Mouse (Mus musculus) ES-E14 (cell line): ENCODE measurements around the gene Uspl1. TPM values are rescaled to one million over a fixed set of nuclear protein-coding genes. Genes with fewer than 3 reads are reported as not detected.

Source experiments
- DNase-seq: peaks from one replicate; pipeline ENCODE4 v3.0.0-alpha.2; 2013; ENCODE audit warnings: low read depth, low spot score
- H3K27ac ChIP-seq: 2 replicates; pipeline ENCODE4 v1.5.1; 2012; ENCODE audit warnings: low read depth, mild to moderate bottlenecking, low read length, moderate library complexity, mixed read lengths; ENCODE audit not compliant: poor library complexity, insufficient read depth, severe bottlenecking
- H3K36me3 ChIP-seq: 2 replicates; pipeline ENCODE4 v1.6.1; 2012; ENCODE audit warnings: mild to moderate bottlenecking, low read length, moderate library complexity, mixed read lengths; ENCODE audit not compliant: control insufficient read depth, poor library complexity, insufficient read depth, severe bottlenecking
- H3K4me1 ChIP-seq, 2 experiments: fragments of 150-350 bp in 1 of 2; sonication (generic) in 1 of 2; 2 replicates each; pipeline ENCODE4 v1.6.1; 2012; ENCODE audit warnings: low read length in 2 of 2, mild to moderate bottlenecking in 1 of 2, mixed read lengths in 1 of 2; ENCODE audit not compliant: control insufficient read depth in 2 of 2, insufficient read depth in 2 of 2, poor library complexity in 1 of 2
- H3K4me3 ChIP-seq, 2 experiments: fragments of 150-350 bp in 1 of 2; sonication (generic) in 1 of 2; 2 replicates each; pipeline ENCODE4 v1.5.1; 2012; ENCODE audit warnings: low read length in 2 of 2, low read depth in 1 of 2, mild to moderate bottlenecking in 1 of 2, mixed read lengths in 1 of 2; ENCODE audit not compliant: insufficient read depth in 1 of 2, poor library complexity in 1 of 2, severe bottlenecking in 1 of 2
- H3K9ac ChIP-seq: 2 replicates; pipeline ENCODE4 v1.6.1; 2012; ENCODE audit warnings: low read depth, mild to moderate bottlenecking, low read length, mixed read lengths; ENCODE audit not compliant: poor library complexity, insufficient read depth, severe bottlenecking
- H3K9me3 ChIP-seq: fragments of 150-350 bp; sonication (generic); 2 replicates; pipeline ENCODE4 v1.6.1; 2012; ENCODE audit warnings: low read depth, mild to moderate bottlenecking, low read length; ENCODE audit not compliant: control insufficient read depth, insufficient read depth
- CHD2 ChIP-seq: IDR thresholded peaks from 2 replicates; pipeline ENCODE4 v1.6.1; 2014; ENCODE audit warnings: mild to moderate bottlenecking, low read depth, low read length, inconsistent platforms
- HCFC1 ChIP-seq: IDR thresholded peaks from 2 replicates; pipeline ENCODE4 v1.6.1; 2012; ENCODE audit warnings: low read length, inconsistent platforms, borderline replicate concordance; ENCODE audit not compliant: insufficient read depth
- MAFK ChIP-seq: IDR thresholded peaks from 2 replicates; pipeline ENCODE4 v1.6.1; 2014; ENCODE audit warnings: mild to moderate bottlenecking, low read depth, low read length, inconsistent platforms; ENCODE audit not compliant: insufficient read depth
- ZC3H11A ChIP-seq: IDR thresholded peaks from 2 replicates; pipeline ENCODE4 v1.6.1; 2012; ENCODE audit warnings: low read depth, mild to moderate bottlenecking, inconsistent platforms, low read length, borderline replicate concordance
- ZNF384 ChIP-seq: IDR thresholded peaks from 2 replicates; pipeline ENCODE4 v1.6.1; 2012; ENCODE audit warnings: low read depth, low read length, inconsistent platforms
- in situ Hi-C, 2 experiments: fragments of 600-800 bp; cut with MboI; formaldehyde crosslinking; loops; one replicate each; pipeline ENCODE4 v1.15.1; 2025; ENCODE audit warnings: low sequenced_read_pairs in 2 of 2, inconsistent platforms in 1 of 2; ENCODE audit not compliant: unreplicated experiment in 2 of 2
- total RNA-seq: library from RNA; depleted of rRNA; stranded (reverse); fragments of 300-350 nt; gene quantifications from 2 replicates; pipeline ENCODE4 v1.2.3, GENCODE M21; 2012

The Uspl1 gene
- total RNA-seq, 1 experiment, result 108 TPM

DNA sequence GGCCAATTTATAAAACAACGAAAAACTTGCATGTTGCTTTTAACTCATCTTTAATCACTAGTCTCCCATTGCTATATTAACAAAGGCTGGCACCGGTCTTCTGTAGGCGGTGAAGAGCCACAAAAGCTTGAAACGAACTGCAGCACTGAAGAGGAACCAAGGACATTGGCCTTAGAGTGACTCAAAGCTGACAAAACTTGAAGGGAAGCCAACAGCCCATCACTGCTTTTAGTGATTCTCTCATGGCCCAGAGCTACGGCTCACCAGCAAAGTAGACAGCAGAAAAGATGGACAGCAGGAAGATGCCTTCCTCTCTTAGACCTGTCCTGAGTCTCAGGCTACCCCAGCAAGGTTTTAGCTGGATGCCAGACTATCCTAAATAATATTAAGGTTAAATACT is 58.3 kb downstream of the Uspl1 start:
- H3K36me3 ChIP-seq, result no peaks in the 10 kb centered on the region
- H3K4me1 ChIP-seq, result peaks cover 2 to 8% of the 10 kb centered on the region in 2 experiments; a peak in 2 of 4 replicates
- no peak overlapping the region for H3K4me3 ChIP-seq
- DNase-seq, result no peak
- TF ChIP-seq CHD2, result no peak
- no peak for TF ChIP-seq ZNF384
- no peak for TF ChIP-seq MAFK
- no peak for TF ChIP-seq HCFC1
- no peak for TF ChIP-seq ZC3H11A
- H3K9me3 ChIP-seq, result no peaks in the 10 kb centered on the region
- H3K9ac ChIP-seq, result no peak overlapping the region
- no peak overlapping the region for H3K27ac ChIP-seq
- in situ Hi-C loops, result no loop called here

DNA sequence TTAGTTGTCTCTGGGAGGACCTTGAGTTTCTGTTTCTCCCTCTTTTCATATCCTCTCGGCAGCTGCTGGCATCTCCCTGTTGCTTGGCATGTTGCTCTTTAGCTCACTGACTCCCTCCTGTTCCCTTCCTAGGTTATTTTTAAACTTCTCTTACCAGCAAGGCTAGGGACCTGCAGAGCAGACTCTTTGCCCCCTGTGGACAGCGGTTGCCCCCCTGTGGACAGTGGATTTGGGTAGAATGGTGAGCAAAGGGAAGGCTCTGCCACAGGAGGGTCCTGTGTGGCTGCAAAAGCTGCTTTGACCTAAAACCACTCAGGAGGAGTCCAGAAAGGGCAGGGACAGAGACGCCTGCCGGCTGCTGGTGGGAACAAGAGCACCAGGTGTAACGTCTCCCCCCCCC is 58.9 kb downstream of the Uspl1 start:
- Histone ChIP-seq H3K36me3 (no peaks in the 10 kb centered on the region), H3K4me3 (no peak overlapping the region), H3K27ac (no peak overlapping the region), H3K4me1 (peaks cover 2 to 8% of the 10 kb centered on the region in 2 experiments; a peak in 2 of 4 replicates), H3K9ac (no peak overlapping the region), H3K9me3 (no peaks in the 10 kb centered on the region)
- TF ChIP-seq ZC3H11A (no peak), ZNF384 (no peak), HCFC1 (no peak), CHD2 (no peak), MAFK (no peak)
- in situ Hi-C loops, result no loop called here
- no peak for DNase-seq

DNA sequence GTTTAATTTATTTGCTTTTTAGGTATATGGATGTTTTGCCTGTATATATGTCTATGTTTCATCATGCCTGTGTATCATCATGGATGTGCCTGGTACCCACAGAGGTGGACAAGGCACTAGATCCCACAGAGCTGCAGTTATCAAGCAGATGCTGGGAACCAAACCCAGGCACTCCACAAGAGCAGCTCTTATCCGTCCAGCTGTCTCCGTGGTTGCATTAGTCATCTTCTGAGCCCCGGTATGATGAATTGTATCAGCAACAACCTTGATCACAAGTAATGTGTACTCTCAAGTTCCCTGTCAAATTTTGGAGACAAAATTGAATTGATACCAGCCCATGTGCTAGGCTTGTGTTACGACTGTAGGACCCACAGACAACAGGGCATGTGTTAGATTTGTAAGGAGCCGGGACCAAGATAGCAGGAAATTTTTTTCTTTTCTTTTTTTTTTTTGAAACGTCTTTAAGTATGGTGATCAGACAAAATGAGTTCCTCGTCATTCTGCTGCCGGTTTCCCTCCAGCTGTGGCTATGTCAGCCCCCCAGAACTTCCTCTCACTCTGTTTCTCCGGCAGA is 61.3 kb downstream of the Uspl1 start:
- H3K36me3 ChIP-seq, result no peaks in the 10 kb centered on the region
- TF ChIP-seq ZNF384, result no peak
- no peak for TF ChIP-seq CHD2
- no peak for TF ChIP-seq MAFK
- no peak for TF ChIP-seq ZC3H11A
- TF ChIP-seq HCFC1, result no peak
- DNase-seq, result no peak
- peak overlapping the region in 1 of 2 experiments; percentile 6; a peak in 1 of 4 replicates for H3K4me3 ChIP-seq
- peaks cover 2 to 8% of the 10 kb centered on the region in 2 experiments; a peak in 2 of 4 replicates for H3K4me1 ChIP-seq
- no peak overlapping the region for H3K27ac ChIP-seq
- H3K9ac ChIP-seq, result no peak overlapping the region
- in situ Hi-C loops, result no loop called here
- no peaks in the 10 kb centered on the region for H3K9me3 ChIP-seq

DNA sequence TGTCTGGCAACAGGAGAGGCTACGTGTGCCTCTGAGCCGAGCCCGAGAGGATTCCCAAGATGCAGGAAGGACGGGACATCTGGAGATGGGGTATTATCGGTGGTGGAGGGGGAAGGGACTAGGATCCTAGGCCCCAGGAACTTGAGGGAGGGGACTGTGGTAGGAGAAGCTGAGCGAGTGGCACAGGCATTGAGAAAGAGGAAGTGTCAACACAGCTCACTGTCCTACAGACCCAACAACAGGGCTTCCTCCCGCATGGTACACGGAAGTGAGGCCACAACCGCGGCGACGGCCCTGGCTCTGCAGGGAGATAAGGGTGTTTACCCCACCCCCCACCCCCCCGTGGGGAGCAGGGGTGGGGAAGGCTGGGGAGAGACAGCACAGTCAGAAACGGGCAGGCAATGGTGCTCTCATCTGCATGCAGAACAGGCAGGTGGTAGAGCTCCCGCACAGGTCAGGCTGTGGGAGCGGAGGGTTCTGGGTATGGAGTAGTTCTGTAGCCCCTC is 61.9 kb downstream of the Uspl1 start:
- Histone ChIP-seq H3K9me3 (no peaks in the 10 kb centered on the region), H3K9ac (no peak overlapping the region), H3K27ac (no peak overlapping the region), H3K4me1 (peaks cover 2 to 8% of the 10 kb centered on the region in 2 experiments; a peak in 2 of 4 replicates), H3K36me3 (no peaks in the 10 kb centered on the region), H3K4me3 (peak overlapping the region in 1 of 2 experiments; percentile 6; a peak in 2 of 4 replicates)
- in situ Hi-C loops, result no loop called here
- TF ChIP-seq CHD2, result no peak
- DNase-seq, result no peak
